Mouse (Mus musculus): ENCODE results near the gene Cdc42bpg.

The Cdc42bpg gene

GRCm38 (mm10) chr19:6306137-6306551 is at the start of gene Cdc42bpg:
Cdc42bpg (plus strand) TSS chr19:6306456.
- peak; percentile 25 for DNase-seq

GRCm38 (mm10) chr19:6260428-6260827 is 45.8 kb upstream of the Cdc42bpg start:
- DNase-seq: no peak

- no peak for DNase-seq
Measured at GRCm38 (mm10) chr19:6260946-6261345, 45.3 kb upstream of the Cdc42bpg start.

- no peak for DNase-seq
Measured at GRCm38 (mm10) chr19:6261379-6261778, 44.9 kb upstream of the Cdc42bpg start.

- DNase-seq: no peak
Measured at GRCm38 (mm10) chr19:6262222-6262621, 44.0 kb upstream of the Cdc42bpg start.

GRCm38 (mm10) chr19:6262839-6263433 is 43.3 kb upstream of the Cdc42bpg start:
- no peak for DNase-seq

- peak; percentile 54 for DNase-seq
Measured at GRCm38 (mm10) chr19:6264200-6264599, 42.1 kb upstream of the Cdc42bpg start.

GRCm38 (mm10) chr19:6264945-6265344 is 41.3 kb upstream of the Cdc42bpg start:
- DNase-seq: no peak

GRCm38 (mm10) chr19:6265727-6266182 is 40.5 kb upstream of the Cdc42bpg start:
- DNase-seq: no peak

- DNase-seq: no peak
Measured at GRCm38 (mm10) chr19:6267306-6268169, 38.7 kb upstream of the Cdc42bpg start.

GRCm38 (mm10) chr19:6268170-6268528 is 38.1 kb upstream of the Cdc42bpg start:
- peak; percentile 73 for DNase-seq

GRCm38 (mm10) chr19:6268670-6269132 is 37.6 kb upstream of the Cdc42bpg start:
- DNase-seq: no peak

GRCm38 (mm10) chr19:6269798-6270475 is 36.3 kb upstream of the Cdc42bpg start:
- no peak for DNase-seq

GRCm38 (mm10) chr19:6270661-6271060 is 35.6 kb upstream of the Cdc42bpg start:
- DNase-seq: no peak

GRCm38 (mm10) chr19:6271206-6271605 is 35.0 kb upstream of the Cdc42bpg start:
- DNase-seq: no peak

- no peak for DNase-seq
Measured at GRCm38 (mm10) chr19:6272053-6272452, 34.2 kb upstream of the Cdc42bpg start.

GRCm38 (mm10) chr19:6272738-6273137 is 33.5 kb upstream of the Cdc42bpg start:
- DNase-seq: peak; percentile 37

GRCm38 (mm10) chr19:6273592-6273991 is 32.7 kb upstream of the Cdc42bpg start:
- no peak for DNase-seq

- no peak for DNase-seq
Measured at GRCm38 (mm10) chr19:6273998-6274608, 32.2 kb upstream of the Cdc42bpg start.

- DNase-seq: no peak
Measured at GRCm38 (mm10) chr19:6275740-6276389, 30.4 kb upstream of the Cdc42bpg start.

GRCm38 (mm10) chr19:6276426-6277421 is 29.5 kb upstream of the Cdc42bpg start, which contains the start of gene Ehd1:
Ehd1 (plus strand) TSS chr19:6276725.
- peak; percentile 97 for DNase-seq
